Mouse (Mus musculus) mouse embryonic stem cell (cell line): ENCODE results near the gene Junb.

Source experiments
- in situ Hi-C, 2 experiments: fragments of 300-500 bp; cut with MboI; formaldehyde crosslinking; loops; 1 replicate in 1 of 2; 3 replicates in 1 of 2; pipeline ENCODE4 v1.14.3; 2019 to 2020; ENCODE audit warnings: low sequenced_read_pairs in 2 of 2, low pct_unique_long_range_greater_than_20kb in 1 of 2, mixed read lengths in 1 of 2; ENCODE audit not compliant: unreplicated experiment in 1 of 2

Gene Junb

GRCm38 (mm10) chr8:84947241-84947545 is 31.3 kb downstream of the Junb start:
- in situ Hi-C loops = no loop called here

- in situ Hi-C loops = no loop called here
Measured at GRCm38 (mm10) chr8:84946528-84947240, 31.8 kb downstream of the Junb start, which contains the start of gene Rtbdn. TSS of gene Rtbdn (plus strand) at chr8:84946991.

GRCm38 (mm10) chr8:84945633-84946527 is 32.6 kb downstream of the Junb start:
- in situ Hi-C loops = no loop called here

- in situ Hi-C loops = no loop called here
Measured at GRCm38 (mm10) chr8:84945235-84945632, 33.3 kb downstream of the Junb start.

- in situ Hi-C loops = no loop called here
Measured at GRCm38 (mm10) chr8:84944478-84945160, 33.9 kb downstream of the Junb start.

GRCm38 (mm10) chr8:84943699-84944098 is 34.8 kb downstream of the Junb start:
- in situ Hi-C loops = no loop called here

GRCm38 (mm10) chr8:84937620-84938485 is 40.7 kb downstream of the Junb start:
- in situ Hi-C loops = no loop called here

- in situ Hi-C loops = no loop called here
Measured at GRCm38 (mm10) chr8:84936962-84937546, 41.5 kb downstream of the Junb start, which contains the start of gene Mast1. TSS of gene Mast1 (minus strand) at chr8:84937359.

GRCm38 (mm10) chr8:84936041-84936961 is 42.2 kb downstream of the Junb start:
- in situ Hi-C loops = no loop called here

GRCm38 (mm10) chr8:84935489-84935888 is 43.0 kb downstream of the Junb start:
- in situ Hi-C loops = no loop called here

- in situ Hi-C loops = no loop called here
Measured at GRCm38 (mm10) chr8:84934860-84935259, 43.7 kb downstream of the Junb start.

- in situ Hi-C loops = no loop called here
Measured at GRCm38 (mm10) chr8:84933767-84934559, 44.6 kb downstream of the Junb start.

- in situ Hi-C loops = no loop called here
Measured at GRCm38 (mm10) chr8:84930582-84930981, 47.9 kb downstream of the Junb start.

GRCm38 (mm10) chr8:84928456-84929306 is 49.8 kb downstream of the Junb start:
- in situ Hi-C loops = no loop called here

- in situ Hi-C loops = no loop called here
Measured at GRCm38 (mm10) chr8:84927513-84927912, 51.0 kb downstream of the Junb start.
